Mouse (Mus musculus): ENCODE measurements around the gene Lsm2.
"Not testable (repeated sequence)": the region's sequence is repeated elsewhere in the genome, so short reads cannot be mapped to it uniquely, and the experiment has no call there.

The Lsm2 gene

GRCm38 (mm10) chr17:34957291-34957690 lies 24.4 kb upstream of the Lsm2 start:
- not testable (repeated sequence) for DNase-seq

- not testable (repeated sequence) for DNase-seq
These were observed 23.7 kb upstream of the Lsm2 start for GRCm38 (mm10) chr17:34957966-34958365.

GRCm38 (mm10) chr17:34958734-34959129 lies 22.9 kb upstream of the Lsm2 start:
- DNase-seq = peak in 1 of 2 experiments; percentile 40

GRCm38 (mm10) chr17:34959130-34959778 lies 22.4 kb upstream of the Lsm2 start, which contains the start of gene Hspa1b:
TSS of gene Hspa1b (minus strand) at chr17:34959238.
- DNase-seq = peak; percentile 71 to 82

GRCm38 (mm10) chr17:34959881-34960515 lies 21.7 kb upstream of the Lsm2 start:
- DNase-seq = no peak

- DNase-seq = no peak
These were observed 20.8 kb upstream of the Lsm2 start for GRCm38 (mm10) chr17:34960702-34961493.

GRCm38 (mm10) chr17:34962125-34962524 lies 19.5 kb upstream of the Lsm2 start:
- no peak for DNase-seq

GRCm38 (mm10) chr17:34962841-34963240 lies 18.8 kb upstream of the Lsm2 start:
- DNase-seq = no peak

- no peak for DNase-seq
These were observed 17.0 kb upstream of the Lsm2 start for GRCm38 (mm10) chr17:34964640-34965049.

- DNase-seq = no peak
These were observed 16.0 kb upstream of the Lsm2 start for GRCm38 (mm10) chr17:34965627-34966026.

GRCm38 (mm10) chr17:34969822-34970221 lies 11.8 kb upstream of the Lsm2 start, which contains the start of gene Gm20481:
TSS of gene Gm20481 (plus strand) at chr17:34969912.
- not testable (repeated sequence) for DNase-seq

GRCm38 (mm10) chr17:34970850-34971249 lies 10.8 kb upstream of the Lsm2 start:
- not testable (repeated sequence) for DNase-seq

- not testable (repeated sequence) for DNase-seq
These were observed 10.0 kb upstream of the Lsm2 start for GRCm38 (mm10) chr17:34971694-34972068.

GRCm38 (mm10) chr17:34972069-34972749 lies 9.5 kb upstream of the Lsm2 start, which contains the start of the genes Hspa1a and Hspa1l:
TSS of gene Hspa1a (minus strand) at chr17:34972156.
TSS of gene Hspa1l (plus strand) at chr17:34972703.
- DNase-seq = peak; percentile 72 to 79

GRCm38 (mm10) chr17:34975581-34976492 lies 5.8 kb upstream of the Lsm2 start:
- DNase-seq = no peak

GRCm38 (mm10) chr17:34977000-34977399 lies 4.7 kb upstream of the Lsm2 start:
- no peak for DNase-seq

- DNase-seq = no peak
These were observed 3.4 kb upstream of the Lsm2 start for GRCm38 (mm10) chr17:34978239-34978638.

GRCm38 (mm10) chr17:34979631-34980030 lies 2.0 kb upstream of the Lsm2 start:
- DNase-seq = no peak

- peak; percentile 33 to 49 for DNase-seq
These were observed 1.0 kb upstream of the Lsm2 start for GRCm38 (mm10) chr17:34980655-34981054.

- no peak for DNase-seq
These were observed 666 bp downstream of the Lsm2 start for GRCm38 (mm10) chr17:34982328-34982727.

- peak; percentile 44 to 50 for DNase-seq
These were observed 2.6 kb downstream of the Lsm2 start for GRCm38 (mm10) chr17:34984218-34984617.

GRCm38 (mm10) chr17:34994751-34995150 lies 13.1 kb downstream of the Lsm2 start:
- DNase-seq = no peak
